Mouse (Mus musculus) kidney, postnatal 4 days (tissue): ENCODE results near the gene Olfr68.
"Not testable (repeated sequence)": the region's sequence is repeated elsewhere in the genome, so short reads cannot be mapped to it uniquely, and the experiment has no call there.

ENCODE experiments used
- DNase-seq, 2 experiments: peaks; one replicate each; pipeline ENCODE4 v3.0.0; 2021; ENCODE audit warnings: mixed read lengths in 2 of 2

The Olfr68 gene

DNA sequence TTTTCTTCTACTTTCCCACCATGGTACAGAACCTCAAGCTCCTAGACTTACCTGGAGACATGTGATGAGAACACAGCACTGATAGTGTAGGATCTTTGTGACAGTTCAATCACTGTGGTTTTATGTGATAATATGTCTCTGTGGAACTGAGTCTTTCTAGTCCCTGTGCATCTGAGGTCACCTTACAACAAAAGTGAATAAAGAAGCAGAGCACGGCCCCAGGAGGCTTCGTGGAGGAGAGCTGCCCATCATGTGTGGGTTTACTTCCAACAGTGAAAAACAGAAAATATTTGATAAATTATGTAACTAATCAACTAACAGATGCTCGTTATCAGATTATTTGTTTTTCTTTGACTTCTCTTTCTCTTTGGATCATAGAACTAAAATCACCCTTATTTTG is at the start of gene Olfr68:
Olfr68 (minus strand) TSS at position 101 of the 400 bp plus-strand sequence.
- DNase-seq, result no peak

DNA sequence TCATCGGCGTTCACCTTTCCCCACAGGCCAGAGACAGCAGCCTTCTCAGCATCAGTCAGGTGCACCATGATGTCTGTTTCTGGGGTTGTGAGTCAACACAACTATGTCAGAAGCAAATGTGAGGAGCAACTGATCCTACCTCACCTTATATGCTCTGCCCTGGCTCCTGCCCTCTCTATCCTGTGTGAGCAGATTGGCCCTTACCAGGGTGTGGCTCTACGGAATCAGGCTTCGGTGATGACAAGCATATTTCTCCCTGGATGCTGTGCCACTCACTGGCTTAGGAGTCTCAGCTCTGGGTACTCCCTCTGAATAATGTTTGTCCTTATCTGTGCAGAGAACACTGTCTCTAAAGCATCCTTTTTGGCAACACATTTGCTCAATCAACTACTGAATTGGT is 48.3 kb upstream of the Olfr68 start, which contains the start of gene Hbb-bs:
Hbb-bs (minus strand) TSS at position 289 of the 400 bp plus-strand sequence.
- DNase-seq, result no peak

- DNase-seq, result not testable (repeated sequence)
Measured at GRCm38 (mm10) chr7:103827139-103827538, 47.6 kb upstream of the Olfr68 start.

GRCm38 (mm10) chr7:103826255-103826887 is 46.9 kb upstream of the Olfr68 start:
- DNase-seq, result no peak

GRCm38 (mm10) chr7:103825536-103826254 is 46.2 kb upstream of the Olfr68 start:
- DNase-seq, result no peak

DNA sequence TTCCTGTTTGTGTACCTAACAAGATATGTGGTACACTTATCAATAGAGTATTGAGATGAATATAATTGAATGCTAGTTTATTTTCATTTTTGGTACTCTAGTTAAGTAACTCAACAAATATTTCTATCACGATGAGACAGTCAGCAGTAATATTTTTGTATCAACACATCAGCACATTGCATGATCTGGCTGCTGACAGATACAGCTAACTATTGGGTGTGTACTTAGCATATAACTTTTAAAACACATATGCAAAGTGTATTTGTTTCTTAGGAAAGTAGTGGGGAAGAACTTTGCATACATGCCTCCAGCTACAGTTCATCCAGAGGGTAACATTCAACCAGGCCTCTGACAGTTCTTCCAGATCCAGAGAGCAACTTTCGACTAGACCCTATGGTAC is 45.1 kb upstream of the Olfr68 start:
- DNase-seq, result no peak

GRCm38 (mm10) chr7:103815085-103815484 is 35.6 kb upstream of the Olfr68 start:
- DNase-seq, result not testable (repeated sequence)

- DNase-seq, result no peak
Measured at GRCm38 (mm10) chr7:103813766-103814165, 34.3 kb upstream of the Olfr68 start, which contains the start of gene Hbb-bt. TSS of gene Hbb-bt (minus strand) at chr7:103813996.

DNA sequence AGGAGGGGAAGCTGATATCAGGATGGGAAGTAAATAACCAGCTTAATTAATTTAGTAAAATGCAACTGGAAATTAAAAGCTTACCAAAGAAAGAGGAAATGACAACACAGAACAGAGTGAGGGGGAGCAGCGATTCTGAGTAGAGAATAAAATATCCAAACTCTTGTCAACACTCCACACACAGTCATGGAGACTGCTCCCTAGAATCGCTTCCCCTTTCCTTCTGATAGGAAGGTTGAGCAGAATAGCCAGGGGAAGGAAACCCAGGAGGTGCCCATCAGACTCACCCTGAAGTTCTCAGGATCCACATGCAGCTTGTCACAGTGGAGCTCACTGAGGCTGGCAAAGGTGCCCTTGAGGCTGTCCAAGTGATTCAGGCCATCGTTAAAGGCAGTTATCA is 33.7 kb upstream of the Olfr68 start:
- not testable (repeated sequence) for DNase-seq

- DNase-seq, result no peak
Measured at GRCm38 (mm10) chr7:103812174-103812573, 32.7 kb upstream of the Olfr68 start.

GRCm38 (mm10) chr7:103811223-103811845 is 31.8 kb upstream of the Olfr68 start:
- no peak for DNase-seq

GRCm38 (mm10) chr7:103810746-103811145 is 31.2 kb upstream of the Olfr68 start:
- no peak for DNase-seq

DNA sequence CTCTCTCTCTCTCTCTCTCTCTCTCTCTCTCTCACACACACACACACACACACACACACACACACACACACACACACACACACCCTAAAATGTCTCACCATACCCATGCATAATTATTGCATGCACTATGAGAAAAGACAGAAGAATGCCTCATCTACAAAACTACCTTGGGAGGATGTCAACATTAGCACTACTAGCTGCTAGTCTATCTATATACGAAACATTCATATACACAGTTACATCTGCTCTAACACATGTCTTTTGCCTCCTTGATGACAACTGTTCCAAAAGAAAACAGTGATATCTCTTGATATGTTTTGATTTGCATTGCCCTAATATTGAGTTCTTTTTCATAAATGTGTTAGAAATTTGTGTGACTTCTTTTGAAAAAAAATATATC is 30.8 kb upstream of the Olfr68 start:
- no peak for DNase-seq

DNA sequence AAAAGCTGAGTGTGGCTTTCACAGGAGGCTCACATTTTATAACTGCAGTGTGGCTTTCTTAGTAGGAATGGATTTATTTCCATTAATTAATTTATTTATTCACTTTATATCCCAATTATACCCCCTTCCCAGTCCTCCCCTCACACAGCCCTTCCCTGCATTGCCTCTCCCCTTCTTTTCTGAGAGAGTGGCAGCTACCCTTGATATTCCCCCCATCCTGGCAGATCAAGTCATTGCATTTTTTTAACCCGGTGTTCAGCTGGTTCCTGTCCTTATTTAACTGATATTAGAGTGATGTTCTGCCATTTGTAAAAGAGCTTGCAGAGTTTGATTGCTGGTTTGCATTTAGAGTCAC is 30.3 kb upstream of the Olfr68 start:
- DNase-seq, result no peak

GRCm38 (mm10) chr7:103808971-103809800 is 29.7 kb upstream of the Olfr68 start:
- DNase-seq, result no peak

DNA sequence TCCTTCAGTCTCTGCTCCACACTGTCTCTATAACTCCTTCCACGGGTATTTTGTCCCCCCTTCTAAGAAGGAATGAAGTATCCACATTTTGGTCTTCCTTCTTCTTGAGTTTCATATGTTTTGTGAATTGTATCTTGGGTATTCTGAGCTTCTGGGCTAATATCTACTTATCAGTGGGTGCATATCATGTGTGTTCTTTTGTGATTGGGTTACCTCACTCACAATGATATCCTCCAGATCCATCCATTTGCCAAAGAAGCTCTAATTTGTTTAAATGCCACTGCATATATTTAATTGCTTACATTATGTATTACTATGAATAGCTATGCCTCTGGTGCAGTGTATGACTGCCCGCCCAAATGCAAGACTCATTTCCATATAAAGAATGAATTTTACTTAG is 28.6 kb upstream of the Olfr68 start:
- DNase-seq, result not testable (repeated sequence)

DNA sequence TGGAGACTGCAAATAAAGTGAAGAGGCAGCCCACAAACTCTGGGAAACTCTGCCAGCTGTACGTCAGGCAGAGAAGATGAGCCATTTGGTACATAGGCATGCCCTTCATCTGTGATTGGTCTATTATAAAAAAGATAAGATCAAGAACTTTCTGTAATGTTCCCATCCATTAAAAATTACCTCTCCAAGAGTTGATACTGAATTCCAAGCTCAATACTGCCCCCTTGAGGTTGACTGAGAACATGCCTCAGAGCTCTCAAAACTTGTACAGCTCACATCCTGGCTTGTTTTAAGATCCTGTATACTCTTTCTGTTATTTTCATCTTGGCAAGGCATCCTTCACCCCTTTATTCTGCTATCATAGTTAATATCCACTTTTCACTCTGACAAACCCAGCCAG is 27.4 kb upstream of the Olfr68 start:
- DNase-seq, result peak in 1 of 2 experiments; percentile 2

DNA sequence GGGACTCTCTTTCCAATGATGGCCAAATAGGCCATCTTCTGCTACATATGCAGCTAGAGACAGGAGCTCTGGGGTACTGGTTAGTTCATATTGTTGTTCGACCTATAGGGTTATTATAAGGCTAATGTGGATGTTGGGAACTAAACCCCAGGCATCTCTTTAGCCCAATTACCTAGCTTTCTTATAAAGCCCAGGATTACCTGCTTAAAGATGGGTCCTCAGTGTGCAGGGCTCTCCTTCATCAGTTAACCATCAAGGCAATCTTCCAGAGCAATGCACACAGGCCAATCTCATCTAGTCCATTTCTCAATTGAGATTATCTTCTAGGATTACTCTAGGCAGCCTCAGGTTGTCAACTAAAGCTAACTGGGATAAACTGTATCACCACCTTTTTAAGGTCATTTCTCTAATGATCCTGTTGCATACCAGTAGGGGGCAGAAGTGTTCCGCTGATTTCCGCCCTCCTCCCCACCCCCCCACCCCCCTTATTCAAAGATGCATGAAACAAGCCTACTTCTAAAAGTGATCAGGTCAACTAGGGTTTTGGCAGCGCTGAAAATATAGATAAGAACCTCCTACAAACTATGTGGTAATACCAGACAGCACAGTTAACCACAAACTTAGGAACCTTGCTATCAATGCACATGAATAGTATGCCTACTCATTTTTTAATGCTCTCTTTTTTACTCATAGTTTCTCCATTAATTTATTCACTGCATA is 13.3 kb upstream of the Olfr68 start:
- no peak for DNase-seq

DNA sequence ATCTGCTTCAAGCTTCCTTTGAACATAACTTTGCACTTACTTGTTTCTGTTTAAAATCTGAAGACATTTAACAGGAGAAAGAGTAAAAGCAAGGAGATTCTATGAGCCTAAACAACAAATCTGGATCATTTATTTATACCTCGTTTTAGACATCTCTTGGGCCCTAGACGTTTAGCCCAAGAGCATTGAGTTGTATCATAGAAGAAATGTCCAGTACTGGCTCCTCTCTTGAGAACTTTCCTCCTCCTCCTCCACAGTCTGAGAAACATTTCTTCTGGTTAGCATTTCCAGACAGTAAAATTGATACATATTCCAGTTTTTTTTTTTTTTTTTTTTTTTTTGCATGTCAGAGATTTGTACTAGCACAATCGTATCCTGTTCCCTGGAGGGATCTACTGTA is 12.2 kb upstream of the Olfr68 start, which contains the start of gene Olfr67:
Olfr67 (minus strand) TSS at position 101 of the 400 bp plus-strand sequence.
- DNase-seq, result no peak

DNA sequence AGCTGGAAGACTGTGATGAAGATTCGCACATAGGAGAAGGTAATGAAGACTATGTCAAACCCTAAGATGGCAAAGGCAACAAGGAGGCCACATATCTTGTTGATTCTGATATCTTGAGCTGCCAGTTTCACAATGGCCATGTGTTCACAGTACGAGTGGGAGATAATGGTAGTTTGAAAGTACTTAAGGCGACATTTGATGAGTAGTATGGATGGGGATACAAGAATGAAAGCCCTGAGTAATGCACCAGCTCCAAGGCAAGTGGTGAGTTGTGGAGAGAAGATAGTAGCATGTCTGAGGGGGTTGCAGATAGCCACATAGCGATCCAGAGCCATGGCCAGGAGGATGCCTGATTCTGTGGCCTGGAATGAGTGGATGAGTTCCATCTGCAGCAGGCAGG is 1.8 kb downstream of the Olfr68 start:
- DNase-seq, result not testable (repeated sequence)

GRCm38 (mm10) chr7:103771494-103771893 is 8.0 kb downstream of the Olfr68 start, which contains the start of gene Olfr69:
TSS of gene Olfr69 (minus strand) at chr7:103771594.
- DNase-seq, result no peak

DNA sequence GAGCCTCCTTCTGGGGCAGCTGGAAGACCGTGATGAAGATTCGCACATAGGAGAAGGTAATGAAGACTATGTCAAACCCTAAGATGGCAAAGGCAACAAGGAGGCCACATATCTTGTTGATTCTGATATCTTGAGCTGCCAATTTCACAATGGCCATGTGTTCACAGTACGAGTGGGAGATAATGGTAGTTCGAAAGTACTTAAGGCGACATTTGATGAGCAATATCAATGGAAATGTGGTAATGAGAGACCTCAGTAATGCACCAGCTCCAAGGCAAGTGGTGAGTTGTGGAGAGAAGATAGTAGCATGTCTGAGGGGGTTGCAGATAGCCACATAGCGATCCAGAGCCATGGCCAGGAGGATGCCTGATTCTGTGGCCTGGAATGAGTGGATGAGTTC is 11.8 kb downstream of the Olfr68 start:
- DNase-seq, result not testable (repeated sequence)
